Mouse (Mus musculus): Measurements from ENCODE around the gene Hoxd3. TPM values are rescaled to one million over a fixed set of nuclear protein-coding genes. Genes with fewer than 3 reads are reported as not detected.
A peak's percentile ranks its signal among the peaks of the same experiment; 100 is the strongest.

The Hoxd3 gene
- polyA plus RNA-seq, 1 experiment, result not detected

DNA sequence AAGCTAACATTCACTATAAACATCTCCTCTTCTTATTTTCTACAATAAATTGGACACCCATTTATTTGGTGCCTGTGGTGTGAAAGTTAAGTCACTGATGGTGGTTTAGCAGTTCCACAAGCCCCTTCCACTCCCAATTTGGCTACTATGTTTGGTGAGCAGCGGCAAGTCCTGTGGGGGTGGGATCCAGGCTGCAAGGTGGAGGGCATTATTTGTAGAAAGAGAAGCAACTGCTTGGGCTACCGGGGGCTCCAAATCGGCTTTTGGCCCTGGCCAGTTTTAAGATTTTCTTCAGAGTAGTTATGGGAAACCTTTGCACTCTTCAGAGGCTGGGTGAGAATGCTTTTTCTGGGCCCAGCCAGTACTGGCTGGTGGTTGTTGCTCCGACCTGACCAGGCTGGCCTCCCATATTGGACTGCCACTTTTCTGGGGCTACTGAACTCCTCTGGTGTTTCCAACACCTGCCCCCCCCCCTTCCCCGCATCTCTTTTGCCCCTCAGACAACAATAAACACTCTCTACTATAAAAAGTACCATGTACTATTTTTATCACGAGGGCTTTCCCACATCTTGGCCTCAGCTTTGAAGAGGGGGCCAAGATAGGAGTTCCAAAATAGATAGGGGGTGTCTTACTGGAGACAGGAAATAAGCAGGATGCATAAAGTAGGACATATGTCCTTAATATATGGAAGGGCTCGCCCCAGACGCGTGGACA lies 20.2 kb downstream of the Hoxd3 start:
- Histone ChIP-seq H3K27me3 (ENCODE audit: control insufficient read depth, insufficient read depth, low read length, poor library complexity, severe bottlenecking) (peaks cover 49% of the 10 kb centered on the region), H3K4me3 (ENCODE audit: low read depth, low read length) (no peak overlapping the region), H3K36me3 (ENCODE audit: control insufficient read depth, insufficient read depth, low read length, poor library complexity, severe bottlenecking) (no peaks in the 10 kb centered on the region), H3K9me3 (replicated peaks; ENCODE audit: control insufficient read depth, insufficient read depth, low read length, poor library complexity, severe bottlenecking) (no peaks in the 10 kb centered on the region), H3K4me1 (ENCODE audit: control insufficient read depth, insufficient read depth, low read length) (no peaks in the 10 kb centered on the region), H3K27ac (ENCODE audit: insufficient read depth, low read length) (no peak overlapping the region), H3K9ac (ENCODE audit: low read depth, poor library complexity, severe bottlenecking) (no peak overlapping the region)
- TF ChIP-seq EP300 (IDR thresholded peaks at IDR 0.05; ENCODE audit: insufficient read depth, low read depth, low read length) (no peak), CTCF (IDR thresholded peaks at IDR 0.05; ENCODE audit: low read depth, low read length) (no peak), POLR2A (IDR thresholded peaks at IDR 0.05; ENCODE audit: insufficient read depth, low read length) (no peak)

DNA sequence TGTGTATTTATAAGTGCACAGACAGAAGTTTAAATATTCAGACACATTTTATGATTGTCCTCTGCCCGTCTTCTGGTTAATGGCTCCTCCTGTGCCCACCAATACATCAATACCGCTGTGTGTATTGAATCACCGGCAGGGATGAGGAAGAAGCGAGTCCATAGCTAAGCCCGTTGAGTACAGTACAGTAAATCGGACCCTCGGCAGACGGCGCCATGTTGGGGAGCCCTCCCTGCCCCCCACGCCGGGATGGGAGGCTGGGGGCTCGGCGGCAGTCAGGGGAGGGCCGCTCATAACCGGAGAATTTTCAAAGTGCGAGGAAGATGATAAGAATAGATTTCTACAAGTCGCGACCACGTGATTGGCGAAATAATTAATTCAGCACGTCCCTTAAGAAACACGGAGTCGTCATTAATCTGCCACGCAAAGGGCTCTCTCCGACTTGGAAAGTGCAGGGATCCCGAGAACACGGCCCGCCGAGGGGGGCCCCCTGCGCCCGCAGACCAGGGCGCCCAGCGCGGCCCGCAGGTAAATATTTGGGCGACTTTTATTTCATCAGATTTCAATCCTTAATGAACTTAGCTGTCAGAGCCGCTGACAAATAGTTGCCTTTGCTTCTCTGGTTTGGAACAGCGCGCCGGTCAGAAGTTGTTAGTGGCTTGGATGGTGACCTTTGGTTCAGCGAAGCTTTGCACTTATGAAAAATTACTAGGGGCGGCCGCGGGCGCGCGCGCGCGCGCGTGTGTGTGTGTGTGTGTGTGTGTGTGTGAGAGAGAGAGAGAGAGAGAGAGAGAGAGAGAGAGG lies 21.0 kb downstream of the Hoxd3 start:
- Histone ChIP-seq H3K4me1 (ENCODE audit: control insufficient read depth, insufficient read depth, low read length) (no peaks in the 10 kb centered on the region), H3K27ac (ENCODE audit: insufficient read depth, low read length) (no peak overlapping the region), H3K9ac (ENCODE audit: low read depth, poor library complexity, severe bottlenecking) (no peak overlapping the region), H3K4me3 (ENCODE audit: low read depth, low read length) (peak overlapping the region; percentile 8; the same call in 1 of the 2 replicates), H3K36me3 (ENCODE audit: control insufficient read depth, insufficient read depth, low read length, poor library complexity, severe bottlenecking) (no peaks in the 10 kb centered on the region), H3K27me3 (ENCODE audit: control insufficient read depth, insufficient read depth, low read length, poor library complexity, severe bottlenecking) (peaks cover 52% of the 10 kb centered on the region), H3K9me3 (replicated peaks; ENCODE audit: control insufficient read depth, insufficient read depth, low read length, poor library complexity, severe bottlenecking) (no peaks in the 10 kb centered on the region)
- TF ChIP-seq EP300 (IDR thresholded peaks at IDR 0.05; ENCODE audit: insufficient read depth, low read depth, low read length) (no peak), POLR2A (IDR thresholded peaks at IDR 0.05; ENCODE audit: insufficient read depth, low read length) (no peak), CTCF (IDR thresholded peaks at IDR 0.05; ENCODE audit: low read depth, low read length) (no peak)

DNA sequence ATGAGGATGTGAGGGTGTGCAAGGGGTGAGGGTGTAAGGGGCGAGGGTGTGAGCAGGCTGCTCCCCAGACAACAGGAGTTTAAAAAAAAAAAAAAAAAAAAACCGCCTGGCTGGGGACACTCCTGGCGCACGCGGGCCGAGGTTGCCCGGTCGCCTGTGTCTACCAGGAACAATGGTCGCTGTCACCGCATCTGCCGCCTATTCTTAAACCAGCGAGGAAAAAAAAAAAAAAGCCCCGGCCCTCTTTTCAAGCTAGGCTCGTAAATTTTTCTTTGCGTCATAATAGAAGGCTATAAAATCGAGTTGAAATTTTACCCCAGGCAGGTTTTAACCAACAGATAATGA lies 21.6 kb downstream of the Hoxd3 start:
- no peaks in the 10 kb centered on the region for H3K9me3 ChIP-seq (replicated peaks; ENCODE audit: control insufficient read depth, insufficient read depth, low read length, poor library complexity, severe bottlenecking)
- no peak overlapping the region for H3K9ac ChIP-seq (ENCODE audit: low read depth, poor library complexity, severe bottlenecking)
- H3K27me3 ChIP-seq (ENCODE audit: control insufficient read depth, insufficient read depth, low read length, poor library complexity, severe bottlenecking), result peaks cover 57% of the 10 kb centered on the region
- no peak for TF ChIP-seq CTCF (IDR thresholded peaks at IDR 0.05; ENCODE audit: low read depth, low read length)
- no peak for TF ChIP-seq EP300 (IDR thresholded peaks at IDR 0.05; ENCODE audit: insufficient read depth, low read depth, low read length)
- TF ChIP-seq POLR2A (IDR thresholded peaks at IDR 0.05; ENCODE audit: insufficient read depth, low read length), result no peak
- H3K4me1 ChIP-seq (ENCODE audit: control insufficient read depth, insufficient read depth, low read length), result no peaks in the 10 kb centered on the region
- peak overlapping the region; percentile 8; the same call in 1 of the 2 replicates for H3K4me3 ChIP-seq (ENCODE audit: low read depth, low read length)
- no peak overlapping the region for H3K27ac ChIP-seq (ENCODE audit: insufficient read depth, low read length)
- H3K36me3 ChIP-seq (ENCODE audit: control insufficient read depth, insufficient read depth, low read length, poor library complexity, severe bottlenecking), result no peaks in the 10 kb centered on the region

DNA sequence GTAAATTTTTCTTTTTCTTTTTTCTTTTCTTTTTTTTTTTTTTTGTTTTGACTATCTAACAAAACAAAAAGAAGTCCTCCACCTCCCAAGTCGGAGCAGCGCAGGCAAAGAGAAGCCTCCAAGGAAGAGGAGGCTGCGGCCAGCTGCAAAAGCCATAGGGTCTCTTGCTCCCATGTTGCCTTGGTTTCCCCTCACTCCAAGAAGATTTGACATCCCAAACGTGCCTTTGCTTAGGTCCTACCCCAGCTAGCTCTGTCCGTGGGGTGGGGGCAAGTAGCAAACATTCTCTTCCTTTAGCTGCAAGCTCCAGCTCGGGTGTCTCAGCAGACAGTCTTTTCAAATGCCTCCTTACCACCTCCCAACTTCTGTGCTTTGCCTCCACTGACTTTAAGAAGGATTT lies 22.0 kb downstream of the Hoxd3 start:
- Histone ChIP-seq H3K4me1 (ENCODE audit: control insufficient read depth, insufficient read depth, low read length) (no peaks in the 10 kb centered on the region), H3K4me3 (ENCODE audit: low read depth, low read length) (no peak overlapping the region), H3K9me3 (replicated peaks; ENCODE audit: control insufficient read depth, insufficient read depth, low read length, poor library complexity, severe bottlenecking) (no peaks in the 10 kb centered on the region), H3K27ac (ENCODE audit: insufficient read depth, low read length) (no peak overlapping the region), H3K27me3 (ENCODE audit: control insufficient read depth, insufficient read depth, low read length, poor library complexity, severe bottlenecking) (peaks cover 62% of the 10 kb centered on the region), H3K9ac (ENCODE audit: low read depth, poor library complexity, severe bottlenecking) (no peak overlapping the region), H3K36me3 (ENCODE audit: control insufficient read depth, insufficient read depth, low read length, poor library complexity, severe bottlenecking) (no peaks in the 10 kb centered on the region)
- TF ChIP-seq CTCF (IDR thresholded peaks at IDR 0.05; ENCODE audit: low read depth, low read length) (no peak), EP300 (IDR thresholded peaks at IDR 0.05; ENCODE audit: insufficient read depth, low read depth, low read length) (no peak), POLR2A (IDR thresholded peaks at IDR 0.05; ENCODE audit: insufficient read depth, low read length) (no peak)

DNA sequence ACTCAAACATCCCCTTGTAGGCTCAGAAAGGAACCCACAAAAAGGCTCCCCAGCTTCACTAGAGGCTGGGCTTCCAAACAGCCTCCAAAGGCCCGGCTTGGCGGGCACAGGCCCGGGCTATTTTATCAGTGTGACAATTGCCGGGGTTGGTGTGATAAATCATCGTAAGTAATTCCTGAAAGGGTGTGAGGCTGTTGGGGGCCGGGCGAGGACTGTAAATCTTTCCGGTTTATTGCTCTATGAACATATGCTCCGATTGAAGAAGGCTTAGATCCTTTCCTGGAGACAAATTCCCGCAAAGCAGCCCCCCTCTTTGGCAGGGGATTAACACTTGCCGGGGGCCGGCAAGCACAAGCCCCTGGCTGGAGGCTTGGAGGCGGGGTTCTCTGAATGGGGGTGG lies 22.7 kb downstream of the Hoxd3 start:
- Histone ChIP-seq H3K36me3 (ENCODE audit: control insufficient read depth, insufficient read depth, low read length, poor library complexity, severe bottlenecking) (no peaks in the 10 kb centered on the region), H3K9ac (ENCODE audit: low read depth, poor library complexity, severe bottlenecking) (no peak overlapping the region), H3K27me3 (ENCODE audit: control insufficient read depth, insufficient read depth, low read length, poor library complexity, severe bottlenecking) (peaks cover 63% of the 10 kb centered on the region), H3K4me1 (ENCODE audit: control insufficient read depth, insufficient read depth, low read length) (no peaks in the 10 kb centered on the region), H3K4me3 (ENCODE audit: low read depth, low read length) (no peak overlapping the region), H3K27ac (ENCODE audit: insufficient read depth, low read length) (no peak overlapping the region), H3K9me3 (replicated peaks; ENCODE audit: control insufficient read depth, insufficient read depth, low read length, poor library complexity, severe bottlenecking) (no peaks in the 10 kb centered on the region)
- TF ChIP-seq EP300 (IDR thresholded peaks at IDR 0.05; ENCODE audit: insufficient read depth, low read depth, low read length), result no peak
- TF ChIP-seq CTCF (IDR thresholded peaks at IDR 0.05; ENCODE audit: low read depth, low read length), result no peak
- no peak for TF ChIP-seq POLR2A (IDR thresholded peaks at IDR 0.05; ENCODE audit: insufficient read depth, low read length)

Measured in ES-Bruce4 (cell line).